Mouse (Mus musculus) layer of hippocampus, adult 2 months (tissue): ENCODE data around the gene Zfp87. TPM values are rescaled to one million over a fixed set of nuclear protein-coding genes. Genes with fewer than 3 reads are reported as not detected.
A peak's percentile ranks its signal among the peaks of the same experiment; 100 is the strongest.

Experiments
- DNase-seq, 2 experiments: peaks; one replicate each; pipeline ENCODE4 v3.0.0; 2022; ENCODE audit warnings: low spot score in 2 of 2
- H3K27ac ChIP-seq: fragments of 200-600 bp; 2 replicates; pipeline ENCODE4 v1.8.1; 2022
- H3K4me3 ChIP-seq: fragments of 200-600 bp; 2 replicates; pipeline ENCODE4 v1.8.1; 2022; ENCODE audit warnings: mild to moderate bottlenecking
- CTCF ChIP-seq: fragments of 200-600 bp; conservative IDR thresholded peaks from 2 replicates; pipeline ENCODE4 v1.8.1; 2022; ENCODE audit warnings: antibody characterized with exemption, mild to moderate bottlenecking, moderate library complexity
- total RNA-seq, 2 experiments: library from RNA; stranded (reverse); gene quantifications; 2 replicates each; pipeline ENCODE4 v1.2.3; 2021

Zfp87 gene
- total RNA-seq, 2 experiments from 2014 or later, result 19.8 to 23.4 TPM

GRCm38 (mm10) chr13:67483625-67484423 lies 42.2 kb downstream of the Zfp87 start, which contains the start of gene Zfp874b:
Gene Zfp874b (minus strand): TSS chr13:67484258.
- peak within 1 kb of the TSS; percentile 69 for H3K4me3 ChIP-seq
- H3K27ac ChIP-seq, result peak within 1 kb of the TSS; percentile 91
- no peak for TF ChIP-seq CTCF
- peak; percentile 87 to 93 for DNase-seq

GRCm38 (mm10) chr13:67481528-67481927 lies 44.4 kb downstream of the Zfp87 start:
- 0 out of 2 replicates have a peak, but pooled peaks have one; percentile 11 for TF ChIP-seq CTCF
- Histone ChIP-seq H3K4me3 (no peak overlapping the region), H3K27ac (no peak overlapping the region)
- DNase-seq, result no peak

- DNase-seq, result no peak
These were observed 56.7 kb downstream of the Zfp87 start for GRCm38 (mm10) chr13:67469274-67469673.

More at GRCm38 (mm10) chr13:67469274-67469673, 56.7 kb downstream of the Zfp87 start:
- no peak overlapping the region for H3K27ac ChIP-seq
- H3K4me3 ChIP-seq, result no peak overlapping the region
- no peak for TF ChIP-seq CTCF

Other genes starting within 250 kb of the Zfp87 start
- 10 to 100 TPM; 19.9 to 22.2 TPM for gene Zfp458, start 247.7 kb downstream of the Zfp87 start, total RNA-seq
- 1 to 10 TPM; 4.0 to 6.5 TPM for gene Zfp457, start 219.7 kb downstream of the Zfp87 start, total RNA-seq
- gene Zfp595, start 193.6 kb downstream of the Zfp87 start, total RNA-seq, result 1 to 10 TPM; 3.2 to 4.9 TPM
- gene Gm28044, start 165.6 kb downstream of the Zfp87 start, total RNA-seq, result under 1 TPM; 0.81 to 0.82 TPM
- 1 to 10 TPM; 1.0 to 1.2 TPM for gene Zfp953, start 165.6 kb downstream of the Zfp87 start, total RNA-seq
- under 1 TPM in 1 of 2 experiments, not detected in 1; 0.72 TPM for gene Gm28041, start 150.4 kb downstream of the Zfp87 start, total RNA-seq
- gene Zfp456, start 150.4 kb downstream of the Zfp87 start, total RNA-seq, result under 1 TPM; 0.52 to 0.59 TPM
- 1 to 10 TPM; 3.5 to 4.0 TPM for gene Zfp429, start 126.4 kb downstream of the Zfp87 start, total RNA-seq
- gene Zfp459, start 104.8 kb downstream of the Zfp87 start, total RNA-seq, result 1 to 10 TPM; 1.8 to 2.8 TPM
- gene Zfp874a, start 74.6 kb downstream of the Zfp87 start, total RNA-seq, result 10 to 100 TPM; 11.8 TPM
- gene Zfp874b, start 41.9 kb downstream of the Zfp87 start, total RNA-seq, result 10 to 100 TPM; 15.1 to 15.7 TPM
- 1 to 10 TPM; 9.2 to 9.3 TPM for gene Zfp58, start 25.6 kb downstream of the Zfp87 start, total RNA-seq
- gene Gm26965, start within 50 bp of the Zfp87 start, total RNA-seq, result 1 to 10 TPM in 1 of 2 experiments, not detected in 1; 1.5 TPM
- gene Zfp748, start 27.7 kb upstream of the Zfp87 start, total RNA-seq, result 10 to 100 TPM in 1 of 2 experiments, 1 to 10 TPM in 1; 8.5 to 10.8 TPM
- 10 to 100 TPM in 1 of 2 experiments, 1 to 10 TPM in 1; 9.1 to 10.2 TPM for gene Zfp729b, start 83.5 kb upstream of the Zfp87 start, total RNA-seq
- 1 to 10 TPM in 1 of 2 experiments, not detected in 1; 1.6 TPM for gene Gm49345, start 111.6 kb upstream of the Zfp87 start, total RNA-seq
- gene Zfp729a, start 111.6 kb upstream of the Zfp87 start, total RNA-seq, result 1 to 10 TPM; 9.3 to 9.9 TPM
- 10 to 100 TPM; 25.3 to 25.8 TPM for gene Zfp738, start 160.9 kb upstream of the Zfp87 start, total RNA-seq
- gene Zfp65, start 203.0 kb upstream of the Zfp87 start, total RNA-seq, result 10 to 100 TPM; 13.5 to 14.0 TPM
- 1 to 10 TPM; 6.6 to 7.0 TPM for gene Zfp85, start 229.1 kb upstream of the Zfp87 start, total RNA-seq